Mouse (Mus musculus) left cerebral cortex, postnatal 36 days (tissue): ENCODE data around the gene Rcl1. TPM values are rescaled to one million over a fixed set of nuclear protein-coding genes. Genes with fewer than 3 reads are reported as not detected.

Source experiments
- DNase-seq, 2 experiments: peaks; one replicate each; pipeline ENCODE4 v3.0.0; 2021 to 2022; ENCODE audit warnings: low spot score in 2 of 2, mixed read lengths in 1 of 2
- intact Hi-C: fragments of 180-260 bp; cut with DNase I; formaldehyde crosslinking; loops from one replicate; pipeline ENCODE4 v1.15.1; 2025
- total RNA-seq, 2 experiments: library from RNA; stranded (reverse); gene quantifications; 2 replicates each; pipeline ENCODE4 v1.2.3; 2021

Gene Rcl1
- total RNA-seq, 2 experiments from 2014 or later, result 14.2 to 16.8 TPM

DNA sequence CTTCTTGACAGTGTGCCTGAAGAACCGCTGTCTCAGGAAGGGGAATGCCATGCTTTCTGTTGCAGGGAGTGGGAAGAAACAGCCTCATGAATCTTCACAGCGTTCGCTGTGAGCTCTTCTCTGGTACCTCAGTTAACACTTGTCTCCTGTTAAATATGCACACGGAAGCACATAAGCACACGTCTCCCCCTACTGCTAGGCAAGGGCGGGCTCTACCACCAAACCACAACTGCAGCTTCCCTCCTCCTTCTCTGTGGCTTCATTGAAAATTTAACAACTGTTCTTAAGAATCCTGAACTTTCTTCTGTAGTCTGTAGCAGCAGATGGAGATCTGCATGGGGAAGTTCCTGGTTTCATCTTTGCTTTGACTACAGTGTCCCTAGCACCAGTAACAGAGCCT, 41.1 kb downstream of the Rcl1 start:
- DNase-seq, result no peak
- intact Hi-C loops, result no loop called here

DNA sequence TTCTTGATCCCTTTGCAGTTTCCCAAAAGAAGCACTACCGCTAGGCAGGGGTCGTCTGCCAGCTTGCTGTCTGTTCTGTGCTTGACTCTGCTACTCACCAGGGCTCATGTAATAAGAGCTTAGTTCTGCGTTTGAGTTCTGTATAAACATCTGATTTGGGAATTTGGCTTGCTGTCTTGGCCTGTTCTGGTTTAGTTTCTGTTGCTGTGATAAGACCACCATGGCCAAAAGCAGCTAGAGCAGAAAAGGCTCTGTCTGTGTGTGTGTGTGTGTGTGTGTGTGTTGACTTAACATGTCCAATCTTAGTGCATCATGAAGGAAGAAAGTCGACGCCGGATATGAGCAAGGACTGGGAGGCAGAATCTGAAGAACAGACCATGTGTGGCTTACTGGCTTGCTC, 44.2 kb downstream of the Rcl1 start:
- intact Hi-C loops, result no loop called here

DNA sequence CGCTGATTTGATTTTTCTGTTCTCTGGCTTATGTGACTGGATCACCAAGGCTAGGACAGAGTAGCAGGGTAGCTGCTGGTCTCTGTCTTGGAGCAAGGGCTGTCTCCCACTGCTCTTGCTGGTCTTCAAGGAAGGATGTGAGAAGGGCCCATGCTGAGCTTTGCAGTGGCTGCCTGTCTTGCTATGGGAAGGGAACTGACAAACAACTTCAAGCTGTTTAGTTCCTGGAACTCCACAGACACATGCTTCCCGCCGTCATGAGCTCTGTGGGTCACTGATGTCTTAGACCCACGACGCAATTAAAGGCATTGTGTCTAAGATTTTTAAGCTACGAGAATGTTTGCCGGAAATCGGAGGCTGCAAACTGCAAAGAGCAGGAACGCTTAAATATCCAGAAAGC, 45.6 kb downstream of the Rcl1 start:
- DNase-seq, result no peak
- intact Hi-C loops, result no loop called here

More for the DNA sequence above, 44.2 kb downstream of the Rcl1 start:
- DNase-seq, result no peak

DNA sequence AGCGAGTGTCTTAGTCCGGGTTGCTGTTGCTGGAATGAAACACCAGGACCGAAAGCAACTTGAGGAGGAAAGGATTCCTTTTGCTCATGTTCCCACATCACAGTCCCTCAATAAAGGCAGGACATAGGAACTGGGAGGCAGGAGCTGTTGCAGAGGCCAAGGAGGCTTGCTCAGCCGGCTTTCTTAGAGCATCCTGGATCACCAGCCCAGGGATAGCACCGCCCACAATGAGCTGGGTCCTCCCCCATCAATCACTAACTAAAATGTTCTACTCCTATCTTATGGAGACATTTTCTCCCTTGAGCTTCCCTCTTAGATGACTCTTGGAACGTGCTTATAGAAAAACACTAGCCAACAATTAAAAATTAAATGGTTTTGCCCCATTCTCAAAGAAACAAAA, 48.4 kb downstream of the Rcl1 start:
- DNase-seq, result no peak
- intact Hi-C loops, result no loop called here

DNA sequence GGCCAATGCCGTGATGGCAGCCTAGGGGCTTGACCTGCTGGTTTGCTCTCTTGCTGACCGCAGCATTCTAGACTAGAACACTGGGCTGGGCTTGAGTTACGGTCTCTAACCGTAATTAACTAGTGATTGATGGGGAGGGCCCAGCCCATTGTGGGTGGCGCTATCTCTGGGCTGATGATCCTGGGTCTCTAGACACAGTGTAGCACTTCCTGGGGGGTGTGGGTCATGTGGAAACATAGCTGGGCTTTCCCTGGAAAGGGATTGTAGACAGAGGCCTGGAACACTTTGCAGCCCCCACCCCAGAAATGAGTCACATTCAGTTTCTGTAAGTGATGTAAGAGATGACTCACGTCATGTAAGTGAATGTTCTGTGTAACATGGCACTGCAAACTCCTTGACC, 48.9 kb downstream of the Rcl1 start:
- no peak for DNase-seq

DNA sequence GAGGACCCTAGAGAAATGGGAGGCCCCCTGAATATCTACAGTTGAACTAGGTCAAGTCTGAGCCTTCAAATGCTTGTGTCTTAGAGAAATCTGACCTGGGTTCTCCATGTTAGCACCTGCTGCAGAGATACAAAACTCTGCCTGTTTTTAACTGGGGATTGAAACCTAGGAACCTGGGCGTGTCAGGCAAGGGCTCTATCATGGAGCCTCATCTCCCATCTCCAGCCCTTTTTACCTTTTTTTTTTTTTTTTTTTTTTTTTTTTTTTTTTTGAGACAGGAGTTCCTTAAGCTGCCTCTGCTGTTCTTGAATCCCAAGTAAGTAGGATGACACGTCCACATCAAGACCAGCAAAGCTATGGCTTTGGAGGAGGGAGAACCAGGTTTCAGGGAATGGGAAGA, 50.3 kb downstream of the Rcl1 start:
- intact Hi-C loops, result no loop called here
- DNase-seq, result no peak

More for the DNA sequence above, 48.9 kb downstream of the Rcl1 start:
- intact Hi-C loops, result no loop called here

DNA sequence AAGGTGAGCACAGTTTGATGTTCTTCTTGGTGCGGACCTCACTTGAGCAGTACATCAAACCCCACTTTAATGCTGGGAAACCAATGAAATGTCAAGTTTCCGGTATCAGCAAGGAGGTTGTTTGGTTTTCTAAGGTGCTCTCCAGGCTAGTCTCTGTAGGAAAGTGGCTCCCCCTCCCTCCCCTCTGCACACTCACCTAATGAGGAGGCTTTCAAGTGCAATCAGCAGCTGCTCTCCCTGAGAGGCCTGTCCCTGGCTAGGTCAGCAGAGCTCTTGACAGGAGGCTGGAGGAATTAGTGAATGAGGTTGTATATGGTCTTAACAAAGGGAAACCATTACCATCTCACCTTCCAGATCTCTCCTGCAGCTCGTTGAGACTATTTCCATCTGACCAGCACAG, 54.4 kb downstream of the Rcl1 start:
- no peak for DNase-seq
- intact Hi-C loops, result no loop called here

DNA sequence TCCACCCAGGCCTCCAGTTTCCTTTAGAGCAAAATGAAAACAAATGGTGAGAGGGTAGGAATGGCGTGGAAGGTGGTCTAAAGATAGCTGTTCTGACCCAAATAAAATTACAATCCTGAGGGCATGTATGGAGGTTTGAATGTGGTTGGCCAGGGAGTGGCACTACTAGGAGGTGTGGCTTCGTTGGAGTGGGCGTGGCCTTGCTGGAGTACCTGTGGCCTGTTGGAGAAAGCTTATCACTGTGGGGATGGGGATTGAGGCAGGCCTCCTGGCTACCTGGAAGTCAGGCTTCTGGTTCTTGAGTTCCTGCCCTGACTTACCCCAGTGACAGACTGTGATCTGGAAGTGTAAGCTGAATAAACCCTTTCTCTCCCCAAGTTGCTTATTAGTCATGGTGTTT, 55.2 kb downstream of the Rcl1 start:
- intact Hi-C loops, result no loop called here
- no peak for DNase-seq

DNA sequence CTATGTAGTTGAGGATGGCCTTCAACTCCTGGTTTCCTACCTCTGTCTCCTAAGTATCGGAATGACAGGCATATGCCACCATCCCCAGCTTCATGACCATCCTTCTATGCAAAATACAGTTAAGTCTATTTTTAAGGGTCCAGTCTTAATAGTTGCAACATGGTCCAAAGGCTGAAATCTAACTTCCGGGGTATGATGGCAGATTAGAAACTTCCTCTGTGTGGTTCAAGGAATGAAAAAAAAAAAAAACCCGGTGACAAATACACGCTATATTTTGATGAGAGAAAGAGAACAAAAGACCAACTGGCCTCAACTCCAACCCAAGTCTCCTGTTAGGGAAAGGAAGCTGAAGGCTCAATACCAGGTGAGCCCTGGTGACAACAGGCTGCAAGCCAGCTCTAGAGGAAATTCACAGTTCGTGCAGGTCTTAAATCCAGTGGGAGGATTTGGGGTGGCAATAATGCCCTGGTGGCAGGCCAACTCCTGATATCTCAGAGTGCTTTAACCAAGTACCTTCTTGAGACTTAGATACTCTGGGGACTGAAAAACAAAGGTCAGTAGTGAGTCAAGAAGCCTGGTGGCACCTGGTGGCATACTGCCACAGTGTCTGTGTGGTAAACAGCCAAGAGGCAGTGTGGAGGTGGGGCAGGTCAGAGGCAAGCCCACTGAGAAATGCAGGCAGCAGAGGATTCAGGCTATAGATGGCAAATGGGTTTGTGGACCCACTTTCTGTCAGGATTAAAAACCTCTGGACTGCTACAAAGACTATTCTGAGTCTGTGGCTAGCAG, 56.7 kb downstream of the Rcl1 start:
- DNase-seq, result no peak
- intact Hi-C loops, result no loop called here

DNA sequence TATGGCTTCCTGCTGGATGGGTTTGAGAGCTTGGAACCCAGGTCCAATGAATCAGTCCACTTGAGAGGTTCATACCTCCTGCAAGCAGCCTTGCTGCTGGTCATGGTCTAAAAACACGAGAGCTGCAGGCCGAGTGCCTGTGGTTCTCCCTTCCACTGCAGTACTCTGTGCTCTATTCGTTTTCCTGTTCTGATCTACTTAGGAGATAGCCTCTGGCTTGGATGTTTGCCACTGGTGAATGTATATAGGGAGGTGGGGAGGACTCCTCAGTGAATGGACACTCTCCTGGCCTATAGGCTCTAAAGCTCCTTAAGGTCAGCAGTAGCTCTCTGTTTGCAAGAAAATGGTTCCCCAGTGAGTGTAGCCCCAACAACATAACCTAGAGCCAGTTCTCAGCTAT, 57.3 kb downstream of the Rcl1 start:
- intact Hi-C loops, result no loop called here
- no peak for DNase-seq

DNA sequence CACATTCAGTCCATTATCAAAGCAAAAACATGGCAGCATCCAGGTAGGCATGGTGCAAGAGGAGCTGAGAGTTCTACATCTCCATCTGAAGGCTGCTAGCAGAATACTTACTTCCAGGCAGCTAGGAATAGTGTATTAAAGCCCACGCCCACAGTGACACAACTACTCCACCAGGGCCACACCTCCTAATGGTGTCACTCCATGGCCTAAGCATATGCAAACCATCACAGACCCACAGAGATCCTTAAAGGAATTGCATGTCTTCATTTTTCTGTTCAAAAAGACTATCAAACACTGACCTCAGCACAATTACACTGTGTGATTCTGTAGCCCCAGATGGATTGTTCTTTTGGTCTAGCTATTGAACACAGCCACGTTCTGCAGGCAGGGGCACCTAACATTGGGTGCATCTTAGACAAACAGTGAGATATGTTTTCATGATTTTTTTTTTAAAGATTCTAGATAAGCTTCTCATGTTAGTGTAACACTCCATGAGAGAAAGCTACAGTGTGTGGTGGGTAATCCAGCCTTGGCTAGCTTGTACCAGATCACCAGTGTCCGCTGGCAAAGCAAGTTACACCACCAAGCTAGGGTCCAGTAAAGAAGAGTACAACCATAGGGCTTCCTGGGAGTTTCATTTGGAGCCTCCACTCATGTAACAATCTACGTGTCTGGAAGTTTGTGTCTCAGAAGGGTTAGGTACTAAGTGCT, 62.8 kb downstream of the Rcl1 start:
- DNase-seq, result no peak
- intact Hi-C loops, result no loop called here

DNA sequence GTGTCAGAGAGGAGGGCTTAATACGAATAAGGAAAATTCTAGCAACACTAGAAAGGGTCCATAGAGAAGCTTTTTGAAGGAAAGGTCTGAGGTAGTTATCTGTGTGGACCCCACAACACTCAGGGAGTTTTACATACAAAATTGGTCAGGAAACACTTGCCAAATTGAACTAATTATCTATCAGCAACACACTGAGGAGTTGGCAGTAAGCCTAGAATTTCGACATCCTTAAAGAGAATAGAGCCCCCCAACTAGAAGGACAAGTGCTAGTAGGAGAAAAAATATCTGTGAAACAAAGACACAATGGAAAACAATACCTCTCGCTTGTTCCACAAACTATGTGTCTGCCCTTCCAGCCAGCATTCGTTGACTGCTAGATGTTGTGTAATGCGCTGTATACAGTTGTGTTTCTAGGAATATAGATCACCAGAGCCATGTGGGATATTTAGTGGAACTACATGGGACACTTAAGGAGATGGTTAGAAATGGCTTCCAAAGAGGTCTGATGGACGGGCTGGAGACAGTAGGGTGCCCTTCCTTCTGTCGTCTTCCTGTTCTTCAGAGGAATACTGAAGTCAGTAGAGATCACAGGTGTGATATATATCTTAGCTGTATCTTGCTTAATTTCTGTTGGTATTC, 63.5 kb downstream of the Rcl1 start:
- intact Hi-C loops, result no loop called here
- DNase-seq, result no peak

DNA sequence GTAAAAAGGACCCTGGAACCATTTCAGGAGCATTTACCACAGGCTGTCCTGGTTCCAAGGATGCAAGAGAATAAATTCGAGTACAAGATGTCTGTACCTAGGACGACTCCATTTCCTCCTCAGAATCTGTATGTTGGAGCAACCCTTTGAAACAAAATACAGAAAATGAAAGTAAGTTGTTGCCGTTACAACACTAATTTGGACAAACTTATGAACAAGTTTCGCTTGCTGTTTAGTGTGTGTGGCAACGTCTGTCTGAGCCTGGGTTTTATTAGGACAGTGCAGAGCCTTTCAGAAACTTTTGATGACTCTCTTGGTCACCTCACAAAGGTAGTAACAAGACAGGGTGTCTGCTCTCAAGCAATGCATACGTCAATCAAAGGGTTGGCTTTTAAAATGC, 66.8 kb downstream of the Rcl1 start:
- DNase-seq, result no peak
- intact Hi-C loops, result no loop called here

DNA sequence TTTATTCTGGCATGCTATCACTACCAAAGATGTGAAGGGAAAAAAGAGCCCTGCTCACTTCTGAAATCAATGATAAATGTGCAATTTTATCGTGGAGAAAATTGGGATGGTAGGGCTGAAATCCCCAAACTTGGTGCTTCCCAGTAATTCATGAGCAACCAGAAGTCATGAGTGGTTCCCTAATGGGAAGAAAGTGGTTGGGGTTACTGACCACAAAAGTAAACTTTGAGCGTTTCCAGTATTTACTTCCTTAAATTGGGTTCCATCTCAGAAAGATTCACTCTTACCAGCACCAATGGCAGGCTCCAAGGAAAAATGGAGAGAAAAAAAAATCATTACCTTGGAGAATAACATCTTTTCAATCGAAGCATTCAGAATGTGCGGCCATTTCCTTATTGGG, 79.2 kb downstream of the Rcl1 start:
- intact Hi-C loops, result no loop called here
- no peak for DNase-seq

DNA sequence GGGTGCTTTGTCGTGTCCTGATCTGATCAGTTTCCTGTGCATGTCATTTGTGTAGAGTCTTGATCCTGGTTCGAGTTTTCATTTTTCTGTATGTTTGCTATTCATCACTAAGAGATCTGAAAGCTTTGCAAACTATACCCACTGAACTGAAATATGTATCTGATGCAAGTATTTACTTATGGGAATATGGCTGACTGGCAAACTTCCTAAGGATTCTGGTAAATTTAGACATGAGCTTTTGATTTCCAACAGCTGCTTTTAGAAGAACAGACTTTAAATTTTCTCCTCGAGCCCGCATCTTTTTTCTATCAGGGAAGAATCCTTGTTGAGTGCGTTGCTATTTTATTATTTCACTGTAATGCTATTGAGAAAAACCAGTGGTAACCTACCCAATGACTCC, 81.0 kb downstream of the Rcl1 start:
- no peak for DNase-seq
- intact Hi-C loops, result no loop called here

DNA sequence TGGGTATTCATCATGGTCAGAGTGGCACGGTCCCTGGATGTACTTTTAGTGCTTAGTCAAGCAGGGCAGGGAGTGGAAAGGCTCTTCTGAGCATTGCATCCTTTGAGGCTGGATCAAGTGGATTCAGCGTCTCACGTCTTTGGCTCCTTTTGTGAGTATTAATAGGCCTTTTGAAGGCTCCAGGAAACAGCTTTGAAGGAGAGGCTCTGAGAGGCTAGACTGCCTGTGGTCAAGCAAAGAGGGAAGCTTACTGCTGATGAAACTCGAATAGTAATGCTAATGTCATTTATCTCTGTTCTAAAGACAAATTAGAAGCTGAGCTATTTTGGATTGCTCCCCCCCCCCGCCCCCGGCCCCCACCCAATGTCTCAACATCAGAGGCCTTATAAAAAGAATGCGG, 83.9 kb downstream of the Rcl1 start:
- DNase-seq, result no peak
- intact Hi-C loops, result no loop called here

DNA sequence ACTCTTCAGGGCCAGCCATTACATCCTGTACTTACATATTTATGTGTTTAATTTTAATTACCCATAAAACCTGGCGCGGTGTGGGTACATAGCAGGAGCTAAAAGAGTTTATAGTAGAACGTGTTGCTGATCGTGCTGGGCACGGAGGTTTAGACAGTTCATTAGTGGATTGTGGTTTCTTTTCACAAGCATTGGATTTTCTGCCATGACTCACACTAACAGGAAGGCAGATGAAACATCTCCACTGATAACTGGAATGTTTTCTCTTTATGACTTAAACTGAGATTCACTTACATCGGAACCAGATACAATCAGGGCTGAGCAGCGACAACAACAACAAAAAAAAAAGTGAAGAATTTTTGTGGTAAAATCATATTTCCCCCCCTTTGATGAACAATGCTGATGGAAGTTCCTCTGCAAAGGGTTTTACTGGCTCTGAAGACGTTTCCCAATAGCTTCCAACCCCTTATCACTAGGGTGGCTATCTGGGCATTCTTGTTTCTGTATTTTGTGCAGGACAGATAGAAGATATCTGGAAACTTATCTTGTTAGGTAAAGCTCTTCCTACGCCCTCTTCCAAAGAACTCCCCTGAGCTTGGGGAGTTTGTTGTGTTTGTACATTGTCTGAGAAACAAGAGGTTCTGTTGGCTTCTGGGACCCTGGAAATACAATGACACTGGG, 84.5 kb downstream of the Rcl1 start:
- DNase-seq, result no peak
- intact Hi-C loops, result no loop called here

DNA sequence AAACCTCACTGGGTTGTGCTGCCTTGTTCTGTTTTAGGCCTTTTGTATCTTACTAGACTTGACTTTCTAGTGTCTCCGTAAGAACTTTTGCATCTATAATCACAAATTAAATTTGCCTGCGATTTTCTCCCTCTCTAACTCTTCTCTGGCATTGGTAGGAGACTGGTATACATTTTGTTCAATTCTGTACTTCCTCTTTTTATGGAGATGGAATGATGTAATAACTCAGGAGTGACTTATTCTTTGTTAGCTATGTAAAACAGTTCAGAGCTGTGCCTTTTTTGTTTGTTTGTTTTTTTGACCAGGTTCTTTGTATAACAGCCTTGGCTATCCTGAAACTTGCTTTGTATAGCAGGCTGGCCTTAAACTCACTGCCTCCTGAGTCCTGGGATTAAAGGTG, 87.7 kb downstream of the Rcl1 start:
- DNase-seq, result no peak
- intact Hi-C loops, result no loop called here
